Mouse (Mus musculus) C2C12 (cell line): ENCODE measurements around the gene Tiparp. TPM values are rescaled to one million over a fixed set of nuclear protein-coding genes. Genes with fewer than 3 reads are reported as not detected.

Experiments
- H3K27me3 ChIP-seq: one replicate; pipeline ENCODE4 v1.6.1; 2011; ENCODE audit not compliant: control insufficient read depth, insufficient read depth, insufficient read length
- H3K36me3 ChIP-seq: one replicate; pipeline ENCODE4 v1.6.1; 2011; ENCODE audit not compliant: control insufficient read depth, insufficient read depth
- H3K4me3 ChIP-seq: one replicate; pipeline ENCODE4 v1.5.1; 2011; ENCODE audit warnings: mild to moderate bottlenecking, control low read depth; ENCODE audit not compliant: poor library complexity, insufficient read depth, severe bottlenecking
- H3K79me2 ChIP-seq: one replicate; pipeline ENCODE4 v1.6.1; 2011; ENCODE audit not compliant: control insufficient read depth, insufficient read depth
- H3K79me3 ChIP-seq: one replicate; pipeline ENCODE4 v1.6.1; 2011; ENCODE audit warnings: low read depth, control low read depth
- H3ac ChIP-seq: one replicate; pipeline ENCODE3; 2011; ENCODE audit warnings: low read depth; ENCODE audit not compliant: control insufficient read depth, insufficient read length
- CEBPB ChIP-seq: IDR thresholded peaks from one replicate; pipeline ENCODE4 v1.6.1; 2011; ENCODE audit warnings: low read depth, mild to moderate bottlenecking, control low read depth, moderate library complexity
- CTCF ChIP-seq: IDR thresholded peaks from one replicate; pipeline ENCODE4 v1.5.1; 2011; ENCODE audit not compliant: control insufficient read depth, insufficient read depth, insufficient read length
- FOSL1 ChIP-seq: IDR thresholded peaks from one replicate; pipeline ENCODE4 v1.8.0; 2011; ENCODE audit warnings: mild to moderate bottlenecking, low read length; ENCODE audit not compliant: poor library complexity, insufficient read depth, severe bottlenecking
- MAX ChIP-seq: IDR thresholded peaks from one replicate; pipeline ENCODE4 v1.6.1; 2011; ENCODE audit warnings: mild to moderate bottlenecking, control low read depth
- MYOD1 ChIP-seq: IDR thresholded peaks from one replicate; pipeline ENCODE4 v1.6.1; 2011; ENCODE audit warnings: low read depth; ENCODE audit not compliant: control insufficient read depth, insufficient read length
- MYOG ChIP-seq: IDR thresholded peaks from one replicate; pipeline ENCODE4 v1.6.1; 2011; ENCODE audit not compliant: control insufficient read depth, insufficient read length; ENCODE audit errors: extremely low read depth
- USF1 ChIP-seq: IDR thresholded peaks from one replicate; pipeline ENCODE4 v1.6.1; 2011; ENCODE audit warnings: low read depth, mild to moderate bottlenecking, control low read depth, moderate library complexity
- polyA plus RNA-seq: library from polyadenylated mRNA; unstranded; fragments of >200 nt; fragmentation: generic; extraction: Trizol; gene quantifications from one replicate; pipeline ENCODE4 v1.2.1, GENCODE M21; 2012; ENCODE audit warnings: missing spikeins

Gene Tiparp
- polyA plus RNA-seq, 1 experiment: 2.9 TPM

DNA sequence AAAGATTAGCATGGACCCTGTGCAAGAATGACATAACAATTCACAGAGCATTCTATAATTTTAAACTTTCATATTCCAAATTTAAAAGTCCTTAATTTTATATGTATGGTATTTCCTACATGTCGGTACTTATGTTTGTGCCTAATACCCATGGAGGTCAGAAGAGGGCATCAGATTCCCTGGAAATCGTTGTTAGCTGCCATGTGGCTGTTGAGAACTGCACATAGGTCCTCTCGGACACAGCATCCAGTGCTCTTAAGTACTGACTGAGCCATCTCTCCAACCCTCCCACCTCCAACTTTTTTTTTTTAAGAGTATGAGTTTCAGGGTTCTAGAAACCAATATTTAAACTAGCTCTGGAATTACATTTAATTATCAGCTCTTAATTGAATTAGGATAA is 2.5 kb upstream of the Tiparp start:
- Histone ChIP-seq H3K36me3 (no peaks in the 10 kb centered on the region), H3K4me3 (no peak overlapping the region), H3K27me3 (no peaks in the 10 kb centered on the region), H3K79me2 (peaks cover 24% of the 10 kb centered on the region), H3K79me3 (peaks cover 12% of the 10 kb centered on the region), H3ac (no peak overlapping the region)
- TF ChIP-seq FOSL1 (no peak), MYOG (no peak), CEBPB (no peak), MAX (no peak), USF1 (no peak), CTCF (no peak), MYOD1 (no peak)

DNA sequence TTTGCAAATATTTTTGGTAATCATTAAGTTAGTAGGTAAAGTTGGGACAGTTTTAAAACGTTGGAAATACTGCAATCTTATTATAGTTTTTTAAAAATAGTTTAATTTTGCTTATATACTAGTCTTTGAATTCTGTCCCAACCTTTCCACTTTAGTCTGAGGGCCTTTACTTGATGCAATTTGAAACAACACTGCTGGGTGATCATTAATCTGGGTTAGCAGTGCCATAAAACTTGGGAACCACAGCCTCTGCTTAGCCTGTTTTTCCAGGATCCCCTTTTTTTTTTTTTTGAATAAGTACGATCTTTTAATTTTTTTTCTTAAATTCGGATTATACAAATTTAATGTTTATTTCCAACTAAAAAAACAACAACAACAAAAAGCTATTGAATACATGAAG is 1.0 kb upstream of the Tiparp start:
- peaks cover 39% of the 10 kb centered on the region for H3K79me2 ChIP-seq
- H3K79me3 ChIP-seq: peaks cover 27% of the 10 kb centered on the region
- H3K36me3 ChIP-seq: peaks cover 13% of the 10 kb centered on the region
- H3ac ChIP-seq: no peak overlapping the region
- H3K27me3 ChIP-seq: no peaks in the 10 kb centered on the region
- TF ChIP-seq CEBPB: no peak
- no peak for TF ChIP-seq USF1
- no peak for TF ChIP-seq MYOG
- no peak for TF ChIP-seq MAX
- no peak for TF ChIP-seq MYOD1
- no peak for TF ChIP-seq FOSL1
- no peak for TF ChIP-seq CTCF
- peak overlapping the region; percentile 76 for H3K4me3 ChIP-seq

DNA sequence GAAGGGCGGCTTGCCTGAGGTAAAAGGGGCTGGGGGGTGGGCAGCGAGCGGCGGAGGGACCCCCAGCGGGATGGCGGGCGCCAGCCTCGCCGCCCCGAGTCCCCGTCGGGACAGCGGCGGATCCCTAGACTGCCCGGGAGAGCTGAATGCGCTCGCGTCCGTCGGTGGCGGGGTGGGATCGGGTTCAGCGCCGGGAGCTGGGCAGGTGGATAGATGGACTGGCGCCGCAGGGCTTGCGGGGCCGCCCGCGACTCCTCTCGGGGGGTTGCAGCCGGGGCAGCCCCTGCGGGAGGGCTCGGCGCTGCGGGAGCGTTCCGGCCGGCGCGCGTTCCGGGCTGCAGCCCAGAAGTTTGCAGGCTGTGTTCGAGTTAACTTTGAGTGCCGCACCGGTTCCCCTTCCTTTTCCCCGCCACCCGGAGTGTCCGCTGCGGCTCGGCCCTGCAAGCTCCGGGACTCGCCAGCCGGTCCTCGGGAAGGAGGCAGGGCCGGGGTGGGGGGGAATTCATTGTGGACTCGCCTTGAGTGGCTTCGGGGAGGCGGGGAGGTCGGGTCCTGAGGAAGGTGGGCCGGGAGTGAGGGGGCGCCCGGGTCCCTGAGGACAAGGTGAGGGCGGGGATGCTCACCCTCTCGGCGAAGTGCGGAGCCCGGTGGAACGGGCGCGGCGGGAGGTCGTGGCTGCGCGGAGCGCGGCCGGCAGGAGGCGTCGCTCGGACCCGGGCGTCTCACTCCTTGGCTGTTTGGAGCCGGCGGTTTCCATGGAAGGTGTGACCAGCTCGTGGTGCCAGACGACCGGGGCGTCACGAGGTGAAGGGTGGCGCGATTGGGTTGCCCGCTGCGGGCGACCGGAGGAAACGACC is 632 bp downstream of the Tiparp start:
- Histone ChIP-seq H3K79me2 (peaks cover 55% of the 10 kb centered on the region), H3ac (peak overlapping the region; percentile 85), H3K4me3 (peak overlapping the region; percentile 76), H3K79me3 (peaks cover 43% of the 10 kb centered on the region), H3K36me3 (peaks cover 26% of the 10 kb centered on the region), H3K27me3 (no peaks in the 10 kb centered on the region)
- TF ChIP-seq USF1: peak; percentile 22
- no peak for TF ChIP-seq FOSL1
- no peak for TF ChIP-seq MYOD1
- no peak for TF ChIP-seq MYOG
- no peak for TF ChIP-seq CEBPB
- TF ChIP-seq CTCF: peak; percentile 85
- no peak for TF ChIP-seq MAX

DNA sequence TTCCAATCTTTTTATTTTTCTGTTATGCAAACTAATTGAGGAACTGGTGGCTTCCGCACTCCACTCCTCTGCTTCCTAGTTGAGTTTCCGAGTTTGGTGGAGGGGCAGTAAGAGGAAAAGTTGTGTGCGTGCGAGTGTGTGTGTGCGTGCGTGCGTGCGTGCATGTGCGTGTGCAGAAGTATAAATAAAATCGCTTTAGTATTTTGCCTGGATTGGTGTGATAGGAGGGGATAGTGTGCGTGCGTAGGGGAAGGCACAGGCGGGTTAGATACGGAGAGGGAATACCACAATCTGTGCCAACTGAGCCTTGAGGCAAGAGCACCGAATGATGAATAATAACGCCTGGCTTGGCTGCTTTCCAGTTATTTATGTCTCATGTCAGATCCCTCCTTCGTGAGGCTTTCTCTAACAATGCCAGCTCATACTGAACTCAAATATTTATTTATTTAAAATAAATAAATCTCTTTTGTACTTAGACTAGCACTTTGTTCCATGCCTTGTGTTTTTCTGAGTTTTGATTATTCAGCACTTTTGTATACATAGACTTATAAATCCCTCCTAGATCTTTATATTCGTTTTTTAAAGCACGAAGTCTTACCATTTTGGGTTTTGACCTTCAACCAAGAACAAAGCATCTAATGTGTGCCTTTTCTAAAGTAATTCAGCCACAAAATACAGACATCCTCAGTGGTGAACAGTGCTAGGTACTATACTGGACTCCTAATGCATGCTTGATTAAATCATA is 1.4 kb downstream of the Tiparp start:
- peaks cover 63% of the 10 kb centered on the region for H3K79me2 ChIP-seq
- H3K27me3 ChIP-seq: no peaks in the 10 kb centered on the region
- H3K4me3 ChIP-seq: peak overlapping the region; percentile 76
- H3K79me3 ChIP-seq: peaks cover 50% of the 10 kb centered on the region
- no peak for TF ChIP-seq MAX
- no peak for TF ChIP-seq MYOG
- TF ChIP-seq MYOD1: no peak
- TF ChIP-seq USF1: no peak
- no peak for TF ChIP-seq CTCF
- TF ChIP-seq FOSL1: no peak
- TF ChIP-seq CEBPB: no peak
- H3ac ChIP-seq: peak overlapping the region; percentile 85
- H3K36me3 ChIP-seq: peaks cover 30% of the 10 kb centered on the region

DNA sequence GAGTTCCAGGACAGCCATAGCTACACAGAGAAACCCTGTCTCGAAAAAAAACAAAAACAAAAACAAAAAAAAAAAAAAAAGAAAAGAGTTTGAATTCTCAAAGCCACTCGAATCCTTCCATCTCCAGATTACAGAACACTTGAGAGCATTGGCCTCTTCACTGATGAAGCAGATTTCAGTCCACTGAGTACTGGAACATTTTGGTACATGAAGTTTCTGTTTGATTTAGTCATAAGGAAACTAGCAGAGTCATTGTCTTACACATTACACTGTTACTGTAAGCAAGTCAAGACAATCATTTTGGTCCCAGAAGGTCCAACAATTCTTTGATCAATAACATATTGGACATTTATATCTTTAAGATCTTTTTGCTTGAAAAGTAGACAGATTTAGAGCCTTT is 4.8 kb downstream of the Tiparp start:
- no peak overlapping the region for H3K4me3 ChIP-seq
- TF ChIP-seq MYOG: no peak
- no peak for TF ChIP-seq CTCF
- TF ChIP-seq MYOD1: no peak
- TF ChIP-seq CEBPB: no peak
- TF ChIP-seq FOSL1: no peak
- TF ChIP-seq USF1: no peak
- no peak for TF ChIP-seq MAX
- no peak overlapping the region for H3ac ChIP-seq
- peaks cover 30% of the 10 kb centered on the region for H3K36me3 ChIP-seq
- H3K79me2 ChIP-seq: peaks cover 97% of the 10 kb centered on the region
- H3K27me3 ChIP-seq: no peaks in the 10 kb centered on the region
- peaks cover 81% of the 10 kb centered on the region for H3K79me3 ChIP-seq
